Mouse (Mus musculus): Measurements from ENCODE around the gene Fam172a. TPM values are rescaled to one million over a fixed set of nuclear protein-coding genes. Genes with fewer than 3 reads are reported as not detected.

Fam172a gene
- polyA plus RNA-seq, 1 experiment from 2014 or later = 9.9 TPM

- DNase-seq = peak; percentile 72
- H3K27ac ChIP-seq (ENCODE audit: low read depth) = no peak overlapping the region
- no peak overlapping the region for H3K9ac ChIP-seq (replicated peaks)
- WGBS (ENCODE audit: insufficient replicate concordance) = 3% methylated on average over 26 of the region's 30 CpGs
- H3K4me2 ChIP-seq (ENCODE audit: low read depth, low read length) = peak overlapping the region; percentile 59
- peaks cover 71% of the 10 kb centered on the region for H3K27me3 ChIP-seq (ENCODE audit: insufficient read depth, low read length)
- no peaks in the 10 kb centered on the region for H3K36me3 ChIP-seq (replicated peaks; ENCODE audit: insufficient read depth, low read length)
- no peaks in the 10 kb centered on the region for H3K9me3 ChIP-seq (ENCODE audit: low read length)
- H3K4me1 ChIP-seq (ENCODE audit: insufficient read depth) = peaks cover 5% of the 10 kb centered on the region; the same call in 1 of the 2 replicates
- peak; percentile 55 for ATAC-seq
- TF ChIP-seq CTCF (IDR thresholded peaks at IDR 0.05; ENCODE audit: low read depth) (peak; percentile 74), EP300 (IDR thresholded peaks at IDR 0.05; ENCODE audit: low read depth) (no peak)
- peak overlapping the region; percentile 25 for H3K4me3 ChIP-seq (ENCODE audit: low read depth, low read length)
Observed at GRCm38 (mm10) chr13:78200991-78201870, 499.4 kb downstream of the Fam172a start.

DNA sequence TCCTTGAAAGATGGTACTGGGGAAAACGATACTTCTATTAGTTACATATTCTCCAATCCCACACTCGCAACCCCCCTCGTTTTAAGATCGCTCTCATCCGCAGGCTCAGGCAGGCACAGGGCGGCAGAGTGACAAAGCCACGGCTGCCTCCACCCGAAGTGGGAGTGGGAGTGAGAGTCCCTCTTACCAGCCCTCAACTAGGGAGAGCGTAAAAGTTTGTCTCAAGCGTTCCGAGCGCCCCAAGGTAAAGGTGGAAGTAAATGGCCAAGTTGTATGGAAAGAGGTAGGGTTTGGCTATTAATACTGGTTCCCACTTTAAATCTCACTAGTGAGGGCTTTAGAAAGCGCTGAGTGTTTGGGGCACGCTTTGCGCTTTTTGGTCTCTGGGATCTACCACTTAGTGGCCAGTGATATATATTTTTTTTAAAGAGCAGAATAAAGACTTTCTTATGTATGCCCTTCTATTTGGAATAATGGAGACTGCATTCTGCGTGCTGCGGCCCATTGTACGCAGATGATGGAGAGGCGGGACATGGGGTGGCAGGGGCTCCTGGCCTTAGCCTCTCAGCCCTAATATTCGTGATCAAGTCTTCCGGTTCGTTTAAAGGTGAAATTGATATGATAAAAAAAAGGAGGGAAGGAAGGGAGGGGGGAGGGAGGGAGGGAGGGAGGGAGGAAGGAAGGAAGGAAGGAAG lies 500.2 kb downstream of the Fam172a start:
- H3K36me3 ChIP-seq (replicated peaks; ENCODE audit: insufficient read depth, low read length) = no peaks in the 10 kb centered on the region
- H3K4me1 ChIP-seq (ENCODE audit: insufficient read depth) = peaks cover 5% of the 10 kb centered on the region; the same call in 1 of the 2 replicates
- peak overlapping the region; percentile 59 for H3K4me2 ChIP-seq (ENCODE audit: low read depth, low read length)
- no peak for TF ChIP-seq CTCF (IDR thresholded peaks at IDR 0.05; ENCODE audit: low read depth)
- TF ChIP-seq EP300 (IDR thresholded peaks at IDR 0.05; ENCODE audit: low read depth) = no peak
- DNase-seq (no peak), ATAC-seq (no peak)
- peak overlapping the region; percentile 35 for H3K4me3 ChIP-seq (ENCODE audit: low read depth, low read length)
- H3K9me3 ChIP-seq (ENCODE audit: low read length) = no peaks in the 10 kb centered on the region
- 5% methylated on average over 22 of the region's 22 CpGs for WGBS (ENCODE audit: insufficient replicate concordance)
- H3K9ac ChIP-seq (replicated peaks) = no peak overlapping the region
- H3K27ac ChIP-seq (ENCODE audit: low read depth) = no peak overlapping the region
- peaks cover 69% of the 10 kb centered on the region for H3K27me3 ChIP-seq (ENCODE audit: insufficient read depth, low read length)

DNA sequence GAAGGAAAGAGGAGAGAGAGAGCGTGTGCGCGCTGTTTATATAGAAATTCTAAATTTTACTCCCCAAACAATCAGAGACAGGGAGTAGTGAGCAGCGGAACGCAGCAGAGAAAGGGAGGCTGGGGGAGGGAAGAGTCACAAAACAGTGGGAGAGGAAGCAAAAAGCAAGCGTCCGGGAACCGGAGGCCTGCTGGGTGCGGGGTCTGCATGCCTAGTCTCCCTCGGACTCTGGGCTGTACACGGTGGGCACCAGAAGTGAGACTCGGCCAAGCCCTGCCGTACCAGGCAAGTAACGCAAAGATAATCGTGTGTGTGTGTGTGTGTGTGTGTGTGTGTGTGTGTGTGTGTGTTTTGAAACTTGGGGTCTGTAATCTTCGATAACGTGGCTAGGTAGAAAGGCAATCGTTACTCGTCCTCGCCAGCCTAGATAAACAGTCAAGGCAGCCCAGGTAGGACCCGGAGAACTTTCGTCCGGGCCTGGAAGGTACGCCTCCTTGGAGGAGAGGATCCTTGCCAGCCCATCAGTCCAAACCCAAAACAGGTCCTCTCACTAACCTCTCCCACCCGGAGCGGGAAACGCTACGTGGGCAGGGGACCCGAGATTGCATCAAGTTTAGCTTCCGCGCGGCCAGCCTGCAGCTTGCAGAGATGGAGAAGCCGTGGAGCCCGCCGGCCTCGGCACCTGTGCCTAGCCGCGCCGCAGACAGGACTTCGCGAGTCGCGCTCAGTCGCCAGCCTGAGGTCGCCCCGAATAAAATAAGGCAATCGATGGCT lies 500.9 kb downstream of the Fam172a start:
- Histone ChIP-seq H3K4me2 (ENCODE audit: low read depth, low read length) (peak overlapping the region; percentile 59), H3K36me3 (replicated peaks; ENCODE audit: insufficient read depth, low read length) (no peaks in the 10 kb centered on the region), H3K27ac (ENCODE audit: low read depth) (0 out of 2 replicates have a peak overlapping the region, but pooled peaks have one; percentile 31), H3K4me1 (ENCODE audit: insufficient read depth) (peaks cover 5% of the 10 kb centered on the region; the same call in 1 of the 2 replicates), H3K9ac (replicated peaks) (no peak overlapping the region), H3K27me3 (ENCODE audit: insufficient read depth, low read length) (peaks cover 67% of the 10 kb centered on the region), H3K9me3 (ENCODE audit: low read length) (no peaks in the 10 kb centered on the region), H3K4me3 (ENCODE audit: low read depth, low read length) (peak overlapping the region; percentile 27)
- 2% methylated on average over 47 of the region's 47 CpGs for WGBS (ENCODE audit: insufficient replicate concordance)
- no peak for DNase-seq
- no peak for ATAC-seq
- TF ChIP-seq EP300 (IDR thresholded peaks at IDR 0.05; ENCODE audit: low read depth) = no peak
- TF ChIP-seq CTCF (IDR thresholded peaks at IDR 0.05; ENCODE audit: low read depth) = no peak

- Histone ChIP-seq H3K27ac (ENCODE audit: low read depth) (peak overlapping the region; percentile 48; the same call in 1 of the 2 replicates), H3K9ac (replicated peaks) (no peak overlapping the region)
- peak; percentile 40; the same call in 1 of the 2 replicates for ATAC-seq
Observed at GRCm38 (mm10) chr13:78203348-78204061, 501.7 kb downstream of the Fam172a start.

DNA sequence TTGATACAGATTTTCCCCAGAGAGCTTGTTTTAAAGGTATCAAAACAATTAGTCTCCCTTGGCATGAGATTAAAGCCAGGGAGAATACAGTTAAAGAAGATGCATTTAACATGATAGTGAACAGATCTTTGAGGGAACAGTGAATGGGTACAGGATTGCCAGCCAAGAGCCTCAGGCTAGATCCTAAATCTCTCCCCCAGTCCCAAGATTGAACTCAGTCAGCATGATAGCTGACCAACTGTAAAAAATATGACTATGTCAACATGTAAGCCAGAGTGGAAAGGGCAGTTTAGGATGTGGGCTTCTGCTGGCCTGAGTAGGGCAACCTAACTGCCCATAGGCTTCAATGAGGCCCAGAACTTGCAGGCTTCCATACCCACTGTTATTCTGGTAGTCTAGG lies 503.6 kb downstream of the Fam172a start:
- H3K27me3 ChIP-seq (ENCODE audit: insufficient read depth, low read length) = peaks cover 77% of the 10 kb centered on the region
- ATAC-seq = no peak
- TF ChIP-seq EP300 (IDR thresholded peaks at IDR 0.05; ENCODE audit: low read depth) (no peak), CTCF (IDR thresholded peaks at IDR 0.05; ENCODE audit: low read depth) (no peak)

More at GRCm38 (mm10) chr13:78203348-78204061, 501.7 kb downstream of the Fam172a start:
- Histone ChIP-seq H3K4me3 (ENCODE audit: low read depth, low read length) (peak overlapping the region; percentile 27), H3K36me3 (replicated peaks; ENCODE audit: insufficient read depth, low read length) (no peaks in the 10 kb centered on the region), H3K4me2 (ENCODE audit: low read depth, low read length) (peak overlapping the region; percentile 59), H3K9me3 (ENCODE audit: low read length) (no peaks in the 10 kb centered on the region), H3K4me1 (ENCODE audit: insufficient read depth) (0 out of 2 replicates have a peak, but pooled peaks cover 2% of the 10 kb centered on the region), H3K27me3 (ENCODE audit: insufficient read depth, low read length) (peaks cover 71% of the 10 kb centered on the region)
- WGBS (ENCODE audit: insufficient replicate concordance) = 3% methylated on average over 37 of the region's 37 CpGs
- peak; percentile 42 for DNase-seq
- TF ChIP-seq EP300 (IDR thresholded peaks at IDR 0.05; ENCODE audit: low read depth) = no peak
- TF ChIP-seq CTCF (IDR thresholded peaks at IDR 0.05; ENCODE audit: low read depth) = peak; percentile 13; the same call in 1 of the 2 replicates

More for the DNA sequence above, 503.6 kb downstream of the Fam172a start:
- H3K27ac ChIP-seq (ENCODE audit: low read depth) = no peak overlapping the region
- DNase-seq = no peak
- H3K4me2 ChIP-seq (ENCODE audit: low read depth, low read length) = no peak overlapping the region
- H3K9me3 ChIP-seq (ENCODE audit: low read length) = no peaks in the 10 kb centered on the region
- no peak overlapping the region for H3K9ac ChIP-seq (replicated peaks)
- H3K4me3 ChIP-seq (ENCODE audit: low read depth, low read length) = no peak overlapping the region
- 0 out of 2 replicates have a peak, but pooled peaks cover 2% of the 10 kb centered on the region for H3K4me1 ChIP-seq (ENCODE audit: insufficient read depth)
- no peaks in the 10 kb centered on the region for H3K36me3 ChIP-seq (replicated peaks; ENCODE audit: insufficient read depth, low read length)

Data from liver, postnatal 0 days (tissue).